Mouse (Mus musculus): ENCODE measurements at regions not wholly inside any gene's neighbourhood (a gene's known extent, or its start where the extent isn't known, plus 50 kb on each side); places are given as distances from the start of the nearest gene placed in this dataset.
A peak's percentile ranks its signal among the peaks of the same experiment; 100 is the strongest.

GRCm38 (mm10) chr1:193562242-193562641 lies 192.1 kb upstream of the Camk1g start:
- DNase-seq: no peak

GRCm38 (mm10) chr1:193558122-193558521 lies 188.0 kb upstream of the Camk1g start:
- no peak for DNase-seq

GRCm38 (mm10) chr1:193554731-193555130 lies 184.6 kb upstream of the Camk1g start:
- no peak for DNase-seq

GRCm38 (mm10) chr1:193552348-193552747 lies 182.2 kb upstream of the Camk1g start:
- DNase-seq: no peak

- DNase-seq: no peak
These were observed 181.2 kb upstream of the Camk1g start for GRCm38 (mm10) chr1:193551340-193551739.

- DNase-seq: no peak
These were observed 180.7 kb upstream of the Camk1g start for GRCm38 (mm10) chr1:193550761-193551160.

GRCm38 (mm10) chr1:193547356-193547755 lies 177.3 kb upstream of the Camk1g start:
- no peak for DNase-seq

GRCm38 (mm10) chr1:193546044-193546432 lies 175.9 kb upstream of the Camk1g start:
- DNase-seq: no peak

GRCm38 (mm10) chr1:193545406-193546043 lies 175.4 kb upstream of the Camk1g start:
- no peak for DNase-seq

- DNase-seq: no peak
These were observed 174.7 kb upstream of the Camk1g start for GRCm38 (mm10) chr1:193544804-193545203.

GRCm38 (mm10) chr1:193543834-193544233 lies 173.7 kb upstream of the Camk1g start:
- no peak for DNase-seq

- DNase-seq: no peak
These were observed 173.2 kb upstream of the Camk1g start for GRCm38 (mm10) chr1:193543284-193543683.

GRCm38 (mm10) chr1:193541934-193542580 lies 172.0 kb upstream of the Camk1g start:
- peak in 1 of 2 experiments; percentile 3 for DNase-seq

GRCm38 (mm10) chr1:193541281-193541680 lies 171.2 kb upstream of the Camk1g start:
- no peak for DNase-seq

- DNase-seq: no peak
These were observed 170.4 kb upstream of the Camk1g start for GRCm38 (mm10) chr1:193540486-193540885.

- DNase-seq: no peak
These were observed 169.2 kb upstream of the Camk1g start for GRCm38 (mm10) chr1:193539261-193539660.

- no peak for DNase-seq
These were observed 168.3 kb upstream of the Camk1g start for GRCm38 (mm10) chr1:193538425-193538824.

- DNase-seq: no peak
These were observed 167.5 kb upstream of the Camk1g start for GRCm38 (mm10) chr1:193537616-193538015.

- no peak for DNase-seq
These were observed 166.5 kb upstream of the Camk1g start for GRCm38 (mm10) chr1:193536552-193536951.

GRCm38 (mm10) chr1:193534449-193534848 lies 164.4 kb upstream of the Camk1g start:
- no peak for DNase-seq

GRCm38 (mm10) chr1:193526501-193526900 lies 156.4 kb upstream of the Camk1g start:
- no peak for DNase-seq

- no peak for DNase-seq
These were observed 151.9 kb upstream of the Camk1g start for GRCm38 (mm10) chr1:193522007-193522406.

GRCm38 (mm10) chr1:193518840-193519239 lies 148.7 kb upstream of the Camk1g start:
- DNase-seq: no peak

- no peak for DNase-seq
These were observed 147.9 kb upstream of the Camk1g start for GRCm38 (mm10) chr1:193517968-193518367.

GRCm38 (mm10) chr1:193517293-193517692 lies 147.2 kb upstream of the Camk1g start:
- DNase-seq: no peak

All from cerebellum, postnatal 36 days (tissue).